Mouse (Mus musculus): ENCODE data around the gene Ackr1.

DNA sequence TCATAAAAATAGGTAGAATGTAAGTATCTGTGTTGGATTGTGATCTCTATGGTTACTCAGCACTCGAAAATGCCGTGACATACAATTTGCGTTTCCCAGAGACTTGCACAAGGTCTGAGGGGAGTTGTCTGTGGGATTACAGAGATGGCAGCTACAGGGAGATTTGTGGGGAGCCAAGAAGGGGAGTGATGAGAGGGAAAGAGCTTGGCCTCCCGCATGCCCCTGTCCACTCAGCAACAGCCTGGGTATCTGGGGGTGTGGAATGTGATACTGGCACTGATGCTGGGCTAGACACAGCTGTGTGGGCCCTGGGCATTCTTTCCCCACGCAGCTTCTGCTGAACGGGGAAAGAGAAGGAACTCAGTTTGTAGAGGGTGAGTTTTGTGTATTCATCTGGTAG is 36.9 kb upstream of the Ackr1 start:
- TF ChIP-seq CTCF (IDR thresholded peaks at IDR 0.05; ENCODE audit: extremely low read depth, insufficient read length, insufficient replicate concordance, low read depth, low read length) (no peak), POLR2A (IDR thresholded peaks at IDR 0.05; ENCODE audit: low read depth, low read length) (no peak)
